Mouse (Mus musculus) retina, embryonic 14.5 days (tissue): Measurements from ENCODE around the gene Cfap20.

Experiments used
- DNase-seq: peaks from one replicate; pipeline ENCODE4 v3.0.0-alpha.2; 2015; ENCODE audit warnings: low spot score

Gene Cfap20

GRCm38 (mm10) chr8:95373389-95374002, 61.2 kb downstream of the Cfap20 start:
- no peak for DNase-seq
